Mouse (Mus musculus): ENCODE results near the gene Sprr2a1.
A peak's percentile ranks its signal among the peaks of the same experiment; 100 is the strongest.
"Not testable (repeated sequence)": the region's sequence is repeated elsewhere in the genome, so short reads cannot be mapped to it uniquely, and the experiment has no call there.

Gene Sprr2a1

DNA sequence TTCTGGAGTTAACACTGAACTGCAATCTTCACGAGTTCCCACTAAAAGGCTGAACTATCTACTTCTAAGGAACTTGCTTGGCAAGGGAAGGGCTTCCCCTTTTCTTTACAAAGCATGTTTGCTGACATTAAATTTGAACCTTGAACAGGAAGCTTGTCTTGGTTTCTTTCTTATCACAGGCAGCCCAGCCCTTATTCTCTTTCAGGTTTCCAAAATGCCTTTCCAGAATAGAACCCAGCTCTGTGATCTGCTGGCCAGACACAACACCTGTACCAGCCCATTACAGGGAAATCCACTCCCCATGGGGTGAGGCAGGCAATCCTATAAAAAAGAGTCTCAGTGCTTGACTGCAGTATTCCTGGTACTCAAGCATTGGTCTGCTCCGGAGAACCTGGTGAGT lies at the start of gene Sprr2a1, which contains the start of gene Sprr2a2:
Gene Sprr2a1 (plus strand): TSS at position 231 of the 400 bp plus-strand sequence.
Gene Sprr2a2 (plus strand): TSS at position 352 of the 400 bp plus-strand sequence.
- DNase-seq, result not testable (repeated sequence)

DNA sequence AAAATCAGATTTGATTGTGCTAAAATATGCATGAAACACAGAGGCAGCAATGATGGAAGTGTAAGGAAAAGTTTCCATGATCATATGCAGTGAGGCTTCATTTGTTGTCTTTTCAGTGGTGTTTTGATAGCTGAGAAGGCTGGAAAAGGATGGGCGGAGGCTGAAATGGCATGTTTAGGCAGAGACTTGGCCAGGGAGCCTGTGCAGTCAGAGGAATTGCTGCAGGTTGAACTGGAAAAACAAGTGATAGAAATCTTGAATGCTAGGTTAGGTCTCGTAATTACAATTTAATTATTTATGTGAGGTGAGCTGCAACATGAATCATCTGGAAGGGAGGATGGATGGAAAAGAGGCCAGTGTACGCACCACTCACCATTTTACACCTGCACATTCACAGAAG lies 45.8 kb upstream of the Sprr2a1 start:
- no peak for DNase-seq

DNA sequence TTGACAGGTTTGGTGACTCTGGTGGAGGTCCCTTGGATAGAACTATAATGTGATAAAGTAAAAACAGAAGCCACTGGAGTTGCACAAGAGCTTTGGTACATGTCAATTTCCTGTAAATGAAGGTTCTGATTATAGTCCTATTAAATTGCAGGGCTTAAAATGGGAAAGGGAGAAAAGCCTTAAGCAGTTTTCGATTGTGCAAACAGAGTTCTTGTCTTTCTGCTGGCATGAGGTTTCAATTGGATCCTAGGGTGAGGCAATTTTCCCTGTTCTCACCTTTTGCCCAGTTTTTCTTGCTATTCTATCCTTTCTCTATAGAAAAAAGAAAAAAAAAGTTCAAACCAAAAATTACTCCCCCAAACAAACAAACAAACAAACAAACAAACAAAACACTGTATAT lies 38.7 kb upstream of the Sprr2a1 start:
- no peak for DNase-seq

DNA sequence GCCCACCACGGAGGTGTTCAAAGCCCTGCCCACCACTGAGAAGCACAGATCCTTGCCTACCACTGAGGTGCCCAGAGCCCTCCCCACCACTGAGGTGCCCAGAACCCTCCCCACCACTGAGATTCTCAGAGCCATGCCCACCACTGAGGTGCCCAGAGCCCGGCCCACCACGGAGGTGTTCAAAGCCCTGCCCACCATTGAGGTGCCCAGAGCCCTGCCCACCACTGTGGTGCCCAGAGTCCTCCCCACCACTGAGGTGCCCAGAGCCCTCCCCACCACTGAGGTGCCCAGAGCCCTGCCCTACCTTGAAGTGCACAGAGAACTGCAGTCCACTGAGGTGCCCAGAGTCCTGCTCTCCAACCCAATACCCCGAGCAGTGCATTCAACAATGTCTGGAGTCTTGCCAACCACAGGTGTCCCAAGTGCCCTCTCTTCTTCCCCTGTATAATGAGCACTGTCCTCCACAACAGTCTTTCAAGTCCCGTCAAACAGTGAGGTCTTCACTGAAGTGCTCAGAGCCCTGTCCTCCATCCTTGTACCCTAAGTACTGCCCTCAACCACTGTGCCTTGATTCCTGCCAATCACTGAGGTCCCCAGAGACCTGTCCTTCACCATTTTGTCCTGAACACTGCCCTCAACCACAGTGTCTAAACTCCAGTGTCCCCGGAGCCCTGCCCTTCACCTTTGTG lies 19.9 kb upstream of the Sprr2a1 start:
- no peak for DNase-seq

DNA sequence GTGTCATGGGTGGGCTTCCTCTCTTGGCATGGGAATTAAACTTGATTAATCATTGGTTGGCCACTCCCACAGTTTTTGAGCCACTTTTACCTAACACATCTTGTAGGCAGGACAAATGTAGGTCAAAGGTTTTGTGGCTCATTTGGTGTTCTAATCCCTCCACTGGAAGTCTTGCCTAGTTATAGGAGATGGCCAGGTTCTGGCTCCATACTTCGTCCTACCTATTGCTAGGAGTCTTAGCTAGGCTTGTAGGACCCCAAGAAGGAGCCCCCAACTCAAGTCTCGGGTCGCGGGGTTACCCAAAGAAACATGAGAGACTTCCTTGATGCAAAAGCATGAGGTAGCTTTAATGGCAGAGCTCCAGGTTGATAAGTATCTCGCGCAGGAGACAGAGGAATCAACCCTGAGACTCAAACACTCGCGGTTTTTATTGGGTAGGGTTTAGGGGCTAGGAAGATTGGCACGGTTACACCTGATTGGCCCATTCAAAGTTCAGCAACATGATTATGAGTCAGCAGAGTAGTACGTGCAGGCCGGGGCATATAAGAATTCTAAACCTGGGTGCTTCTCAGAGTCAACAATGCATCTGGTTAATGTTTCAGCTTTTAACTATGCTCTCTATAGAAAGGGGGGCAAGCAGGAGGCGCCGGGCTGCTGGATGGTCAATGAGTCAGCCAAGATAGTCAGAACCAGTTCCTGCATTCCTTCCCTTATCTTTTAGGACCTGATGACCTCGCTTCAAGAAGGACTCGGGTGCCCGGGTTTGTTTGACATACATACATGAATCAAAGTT lies 4.3 kb upstream of the Sprr2a1 start:
- DNase-seq, result not testable (repeated sequence)

DNA sequence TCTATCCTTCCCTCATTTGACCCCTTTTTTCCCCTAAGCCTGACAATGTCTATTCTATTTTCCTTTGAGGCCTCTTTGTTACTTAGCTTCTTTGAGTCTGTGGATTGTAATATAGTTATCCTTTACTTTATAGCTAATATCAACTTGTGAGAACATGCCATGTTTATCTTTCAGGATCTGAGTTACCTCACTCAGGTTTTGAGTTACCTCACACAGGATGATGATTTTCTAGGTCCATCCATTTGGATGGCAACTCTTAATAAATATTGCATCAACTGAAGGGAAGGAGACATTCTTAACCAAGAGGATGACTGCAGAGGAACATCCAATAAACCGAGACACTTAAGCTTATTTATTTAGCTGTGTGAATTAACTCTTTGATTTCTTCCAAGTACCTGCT lies 3.5 kb upstream of the Sprr2a1 start:
- not testable (repeated sequence) for DNase-seq

DNA sequence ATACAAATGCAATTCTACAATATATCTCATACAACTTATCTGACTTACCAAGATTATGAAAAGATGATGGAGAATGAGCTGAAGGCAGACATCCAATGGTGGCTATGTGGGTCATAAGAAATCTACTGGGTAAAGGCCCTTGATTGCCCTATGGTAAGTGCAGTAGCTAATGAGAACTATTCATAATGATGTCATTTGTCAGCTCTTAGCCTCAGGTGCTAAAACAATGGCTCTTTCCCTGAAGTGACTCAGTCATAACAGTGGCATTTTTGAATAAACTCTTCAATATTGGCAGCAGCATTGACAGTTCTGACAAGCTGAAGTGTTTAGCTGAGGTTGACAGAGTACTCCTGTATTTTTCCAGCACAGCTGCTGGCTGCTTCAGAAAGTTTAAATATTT lies 1.9 kb upstream of the Sprr2a1 start:
- not testable (repeated sequence) for DNase-seq

DNA sequence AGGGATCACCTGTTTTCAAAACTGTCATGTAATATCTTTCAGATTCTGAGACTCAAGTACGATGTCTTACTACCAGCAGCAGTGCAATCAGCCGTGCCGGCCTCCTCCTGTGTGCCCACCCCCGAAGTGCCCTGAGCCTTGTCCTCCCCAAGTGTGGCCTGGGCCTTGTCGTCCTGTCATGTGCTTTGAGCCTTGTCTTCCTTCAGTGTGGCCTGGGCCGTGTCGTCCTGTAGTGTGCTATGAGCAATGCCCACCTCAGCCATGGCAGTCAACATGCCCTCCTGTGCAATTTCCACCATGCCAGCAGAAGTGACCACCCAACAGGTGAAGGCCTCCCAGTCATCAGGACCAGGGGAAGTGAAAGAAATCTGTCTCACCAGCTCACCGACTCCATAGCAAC lies 3.4 kb downstream of the Sprr2a1 start:
- not testable (repeated sequence) for DNase-seq

DNA sequence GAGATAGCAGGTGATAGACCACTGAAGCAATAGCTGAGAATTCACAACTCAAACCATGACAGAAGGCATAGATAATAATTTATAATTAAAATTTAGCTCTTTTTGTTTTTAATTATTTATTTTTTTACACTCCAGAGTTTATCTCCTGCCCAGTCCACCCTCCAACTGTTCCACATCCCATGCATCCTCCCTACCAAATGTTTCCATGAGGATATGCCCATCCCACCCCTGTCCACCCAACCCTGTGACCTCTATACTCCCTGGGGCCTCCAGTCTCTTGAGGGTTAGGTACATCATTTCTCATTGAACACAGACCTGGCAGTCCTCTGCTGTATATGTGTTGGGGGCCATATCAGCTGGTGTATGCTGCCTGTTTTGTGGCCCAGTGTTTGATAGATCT lies 8.1 kb downstream of the Sprr2a1 start:
- not testable (repeated sequence) for DNase-seq

DNA sequence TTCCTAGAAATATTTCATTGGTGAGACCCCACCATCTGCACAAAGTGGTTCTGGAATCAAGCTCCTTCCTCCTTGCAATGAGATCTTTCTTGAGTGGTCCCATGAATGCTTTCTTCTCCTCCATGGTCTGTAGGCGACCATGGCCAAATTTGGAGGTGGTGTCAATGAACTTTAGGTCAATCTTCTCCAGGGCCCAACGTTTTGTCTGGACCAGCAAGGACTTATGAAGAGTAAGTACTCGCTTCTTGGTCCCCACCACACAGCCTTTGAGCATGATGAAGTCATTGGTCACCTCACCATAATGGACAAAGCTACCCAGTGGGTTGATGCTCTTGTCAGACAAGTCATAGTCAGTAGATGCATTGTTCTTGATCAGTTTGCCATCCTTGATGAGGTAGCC lies 11.8 kb downstream of the Sprr2a1 start:
- DNase-seq, result peak in 1 of 2 experiments; percentile 16

DNA sequence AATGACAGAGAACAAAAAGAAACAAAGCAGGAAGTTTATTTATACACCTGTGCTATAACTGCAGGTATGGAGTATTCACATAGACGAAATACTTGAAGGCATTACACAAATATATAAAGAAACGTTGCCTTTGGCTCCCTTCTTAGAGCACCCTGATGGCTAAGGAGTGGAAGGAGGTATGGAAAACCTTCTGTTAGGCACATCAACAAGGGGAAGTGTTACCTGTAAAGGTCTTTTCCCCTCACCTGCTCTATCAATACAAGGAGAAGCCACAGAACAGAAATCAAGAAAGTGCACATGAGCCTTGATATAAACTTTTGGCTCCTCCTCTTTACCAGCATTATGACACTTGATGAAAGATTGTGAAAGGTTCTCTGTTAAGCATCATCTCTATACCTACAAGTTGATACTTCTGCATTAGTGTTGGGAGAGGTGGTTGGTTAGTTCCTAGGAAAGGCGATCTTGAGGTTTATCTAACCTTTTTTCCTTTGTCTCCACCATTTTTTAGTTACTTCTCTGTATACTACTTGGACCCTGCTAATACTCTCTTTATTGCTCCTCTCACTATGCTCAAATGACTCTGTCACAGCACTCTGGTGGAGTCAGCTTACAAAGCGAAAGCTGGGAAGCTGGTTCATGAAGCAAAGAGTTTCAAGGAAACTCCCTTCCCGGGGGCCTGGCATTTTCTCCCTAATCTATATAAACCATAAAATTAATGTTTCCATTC lies 21.0 kb downstream of the Sprr2a1 start:
- DNase-seq, result not testable (repeated sequence)

DNA sequence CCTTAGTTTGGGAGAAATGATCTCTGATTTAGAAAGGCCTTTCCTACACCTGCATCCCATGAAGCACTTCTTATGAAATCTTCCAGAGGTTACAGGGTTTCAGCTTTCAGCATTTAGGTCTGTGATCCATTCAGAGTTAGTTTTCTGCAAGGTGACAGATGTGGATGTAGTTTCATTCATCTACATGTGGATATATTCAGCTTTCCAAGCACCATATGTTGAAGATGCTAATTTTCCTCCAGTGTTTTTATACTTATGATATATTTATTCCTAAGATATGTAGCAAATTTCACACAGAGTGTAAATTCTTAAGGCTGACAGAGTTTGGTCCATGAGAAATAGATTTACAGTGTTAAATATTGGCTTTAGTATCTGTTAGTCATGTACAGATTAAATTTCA lies 23.1 kb downstream of the Sprr2a1 start:
- not testable (repeated sequence) for DNase-seq

DNA sequence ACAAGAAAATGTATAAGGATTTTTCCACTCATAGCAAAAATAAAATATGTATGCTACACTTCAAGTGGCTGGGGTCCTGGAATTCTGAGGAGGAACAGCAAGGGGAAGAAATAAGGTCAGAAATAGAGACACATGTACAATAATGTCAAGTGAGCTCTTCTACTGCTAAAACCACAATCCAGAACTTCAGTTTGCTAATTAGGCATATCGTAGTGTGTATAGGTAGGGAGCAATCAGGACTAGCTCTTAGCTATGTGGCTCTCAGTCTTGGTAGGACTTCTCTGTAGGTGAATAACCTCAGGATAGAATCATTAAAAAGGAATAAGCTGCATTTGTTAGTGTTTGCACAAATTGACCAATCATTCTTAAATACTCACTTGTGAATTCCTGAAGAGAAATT lies 23.6 kb downstream of the Sprr2a1 start:
- not testable (repeated sequence) for DNase-seq

DNA sequence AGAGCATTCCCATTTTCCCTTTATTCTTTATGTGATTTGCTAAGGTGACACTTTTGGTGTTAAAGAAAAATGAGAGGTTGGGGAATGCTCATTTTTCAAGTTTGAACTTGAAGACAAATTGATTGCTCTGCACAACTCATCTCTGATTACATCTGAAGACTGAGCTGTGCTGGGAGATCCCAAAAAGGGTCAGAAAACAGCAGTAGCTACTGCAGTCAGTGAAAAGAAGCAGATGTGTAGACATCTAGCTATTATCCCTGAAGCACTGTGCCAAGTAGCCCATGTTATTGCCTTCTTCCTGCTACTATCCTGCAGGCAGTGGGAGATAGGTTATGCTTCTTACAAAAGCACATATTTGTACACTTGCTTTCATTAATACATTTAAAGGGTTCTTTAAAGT lies 29.2 kb downstream of the Sprr2a1 start:
- DNase-seq, result not testable (repeated sequence)

DNA sequence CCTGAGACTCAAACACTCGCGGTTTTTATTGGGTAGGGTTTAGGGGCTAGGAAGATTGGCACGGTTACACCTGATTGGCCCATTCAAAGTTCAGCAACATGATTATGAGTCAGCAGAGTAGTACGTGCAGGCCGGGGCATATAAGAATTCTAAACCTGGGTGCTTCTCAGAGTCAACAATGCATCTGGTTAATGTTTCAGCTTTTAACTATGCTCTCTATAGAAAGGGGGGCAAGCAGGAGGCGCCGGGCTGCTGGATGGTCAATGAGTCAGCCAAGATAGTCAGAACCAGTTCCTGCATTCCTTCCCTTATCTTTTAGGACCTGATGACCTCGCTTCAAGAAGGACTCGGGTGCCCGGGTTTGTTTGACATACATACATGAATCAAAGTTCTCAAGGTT lies 30.6 kb downstream of the Sprr2a1 start:
- DNase-seq, result not testable (repeated sequence)

DNA sequence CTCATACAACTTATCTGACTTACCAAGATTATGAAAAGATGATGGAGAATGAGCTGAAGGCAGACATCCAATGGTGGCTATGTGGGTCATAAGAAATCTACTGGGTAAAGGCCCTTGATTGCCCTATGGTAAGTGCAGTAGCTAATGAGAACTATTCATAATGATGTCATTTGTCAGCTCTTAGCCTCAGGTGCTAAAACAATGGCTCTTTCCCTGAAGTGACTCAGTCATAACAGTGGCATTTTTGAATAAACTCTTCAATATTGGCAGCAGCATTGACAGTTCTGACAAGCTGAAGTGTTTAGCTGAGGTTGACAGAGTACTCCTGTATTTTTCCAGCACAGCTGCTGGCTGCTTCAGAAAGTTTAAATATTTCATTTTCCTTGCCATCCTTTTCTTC lies 32.9 kb downstream of the Sprr2a1 start:
- not testable (repeated sequence) for DNase-seq

DNA sequence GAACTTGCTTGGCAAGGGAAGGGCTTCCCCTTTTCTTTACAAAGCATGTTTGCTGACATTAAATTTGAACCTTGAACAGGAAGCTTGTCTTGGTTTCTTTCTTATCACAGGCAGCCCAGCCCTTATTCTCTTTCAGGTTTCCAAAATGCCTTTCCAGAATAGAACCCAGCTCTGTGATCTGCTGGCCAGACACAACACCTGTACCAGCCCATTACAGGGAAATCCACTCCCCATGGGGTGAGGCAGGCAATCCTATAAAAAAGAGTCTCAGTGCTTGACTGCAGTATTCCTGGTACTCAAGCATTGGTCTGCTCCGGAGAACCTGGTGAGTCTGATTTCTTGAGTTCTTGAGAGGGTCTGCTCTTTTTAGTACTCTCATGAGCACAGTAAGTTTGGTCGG lies 34.9 kb downstream of the Sprr2a1 start:
- not testable (repeated sequence) for DNase-seq

DNA sequence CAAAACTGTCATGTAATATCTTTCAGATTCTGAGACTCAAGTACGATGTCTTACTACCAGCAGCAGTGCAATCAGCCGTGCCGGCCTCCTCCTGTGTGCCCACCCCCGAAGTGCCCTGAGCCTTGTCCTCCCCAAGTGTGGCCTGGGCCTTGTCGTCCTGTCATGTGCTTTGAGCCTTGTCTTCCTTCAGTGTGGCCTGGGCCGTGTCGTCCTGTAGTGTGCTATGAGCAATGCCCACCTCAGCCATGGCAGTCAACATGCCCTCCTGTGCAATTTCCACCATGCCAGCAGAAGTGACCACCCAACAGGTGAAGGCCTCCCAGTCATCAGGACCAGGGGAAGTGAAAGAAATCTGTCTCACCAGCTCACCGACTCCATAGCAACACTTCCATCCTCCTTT lies 38.3 kb downstream of the Sprr2a1 start:
- not testable (repeated sequence) for DNase-seq

DNA sequence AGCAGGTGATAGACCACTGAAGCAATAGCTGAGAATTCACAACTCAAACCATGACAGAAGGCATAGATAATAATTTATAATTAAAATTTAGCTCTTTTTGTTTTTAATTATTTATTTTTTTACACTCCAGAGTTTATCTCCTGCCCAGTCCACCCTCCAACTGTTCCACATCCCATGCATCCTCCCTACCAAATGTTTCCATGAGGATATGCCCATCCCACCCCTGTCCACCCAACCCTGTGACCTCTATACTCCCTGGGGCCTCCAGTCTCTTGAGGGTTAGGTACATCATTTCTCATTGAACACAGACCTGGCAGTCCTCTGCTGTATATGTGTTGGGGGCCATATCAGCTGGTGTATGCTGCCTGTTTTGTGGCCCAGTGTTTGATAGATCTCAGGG lies 42.9 kb downstream of the Sprr2a1 start:
- not testable (repeated sequence) for DNase-seq

DNA sequence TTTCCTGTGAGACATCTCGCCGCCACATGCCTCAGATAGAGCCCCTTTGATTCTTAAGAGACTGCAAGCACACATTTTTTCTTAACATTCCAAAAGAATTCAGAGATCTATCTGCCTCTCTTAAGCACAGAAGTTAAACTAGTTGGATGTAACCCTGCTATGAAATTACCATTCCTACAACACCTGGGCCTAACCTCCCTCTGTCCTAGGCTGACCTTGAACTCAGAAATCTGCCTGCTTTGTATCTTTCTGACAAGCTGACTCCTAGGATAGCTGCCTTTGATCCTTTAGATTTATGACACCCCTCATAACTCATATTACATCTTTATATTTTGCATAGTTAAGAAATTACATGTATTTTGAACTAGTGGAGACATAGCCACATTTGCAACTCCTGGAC lies 47.9 kb downstream of the Sprr2a1 start:
- not testable (repeated sequence) for DNase-seq
